Mouse (Mus musculus): ENCODE results near the gene Pipox.

DNA sequence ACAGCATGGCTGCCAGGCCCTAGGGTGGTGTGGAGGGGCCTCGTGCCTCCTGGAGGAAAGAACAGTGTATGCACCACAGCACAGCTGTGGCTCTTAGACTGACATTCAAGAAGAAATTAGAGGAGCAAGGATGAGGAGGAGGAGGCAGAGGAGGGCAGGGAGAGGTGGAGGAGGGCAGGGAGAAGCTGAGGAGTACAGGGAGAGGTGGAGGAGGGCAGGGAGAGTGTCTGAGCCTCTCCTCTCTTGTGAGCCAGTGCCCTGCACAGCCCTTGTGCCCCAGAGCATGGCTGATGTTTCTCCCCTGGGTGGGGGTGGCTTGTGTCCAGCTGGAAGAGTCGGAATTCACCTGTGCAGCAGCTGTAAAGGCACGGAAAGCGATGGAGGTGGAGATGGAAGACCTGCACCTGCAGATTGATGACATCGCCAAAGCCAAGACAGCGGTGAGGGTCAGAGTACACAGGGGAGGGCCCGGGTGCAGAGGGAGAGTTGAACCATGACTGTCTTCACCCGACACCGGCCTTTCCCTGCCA is 46.2 kb downstream of the Pipox start:
- TF ChIP-seq GATA1 (IDR thresholded peaks at IDR 0.05; ENCODE audit: low read length) = no peak
- TF ChIP-seq TAL1 (IDR thresholded peaks at IDR 0.05; ENCODE audit: low read length) = no peak
